Mouse (Mus musculus) testis, adult 2 months (tissue): ENCODE data around the gene Oser1. TPM values are rescaled to one million over a fixed set of nuclear protein-coding genes. Genes with fewer than 3 reads are reported as not detected.

ENCODE experiments used
- H3K27ac ChIP-seq: fragments of 200-500 bp; 2 replicates; pipeline ENCODE4 v1.5.1; 2012; ENCODE audit warnings: low read depth, low read length; ENCODE audit not compliant: control insufficient read depth, insufficient read depth
- H3K27me3 ChIP-seq: fragments of 200-500 bp; 2 replicates; pipeline ENCODE4 v1.6.1; 2012; ENCODE audit warnings: mild to moderate bottlenecking, low read length, moderate library complexity; ENCODE audit not compliant: control insufficient read depth, insufficient read depth
- H3K36me3 ChIP-seq: fragments of 200-500 bp; 2 replicates; pipeline ENCODE4 v1.6.1; 2012; ENCODE audit warnings: mild to moderate bottlenecking, low read length; ENCODE audit not compliant: control insufficient read depth, insufficient read depth
- H3K4me1 ChIP-seq: fragments of 200-500 bp; 2 replicates; pipeline ENCODE4 v1.6.1; 2012; ENCODE audit warnings: low read length; ENCODE audit not compliant: control insufficient read depth, insufficient read depth
- H3K4me3 ChIP-seq: fragments of 200-500 bp; 2 replicates; pipeline ENCODE4 v1.5.1; 2012; ENCODE audit warnings: low read depth, mild to moderate bottlenecking, low read length, moderate library complexity, mixed read lengths; ENCODE audit not compliant: control insufficient read depth
- CTCF ChIP-seq: fragments of 200-500 bp; IDR thresholded peaks from 2 replicates; pipeline ENCODE4 v1.5.1; 2012; ENCODE audit warnings: low read depth, mild to moderate bottlenecking, inconsistent platforms, low read length, moderate library complexity; ENCODE audit not compliant: control insufficient read depth, insufficient read depth, insufficient replicate concordance
- POLR2A ChIP-seq: fragments of 200-500 bp; IDR thresholded peaks from 2 replicates; pipeline ENCODE4 v1.6.1; 2012; ENCODE audit warnings: low read depth, mild to moderate bottlenecking, inconsistent platforms, low read length, moderate library complexity; ENCODE audit not compliant: control insufficient read depth
- polyA plus RNA-seq: library from polyadenylated mRNA; depleted of rRNA; stranded (reverse); fragments of >200 nt; gene quantifications from 2 replicates; pipeline ENCODE4 v1.2.3, GENCODE M21; 2012

Oser1 gene
- polyA plus RNA-seq, 1 experiment, result 304 TPM

GRCm38 (mm10) chr2:163459380-163459779 is 34.9 kb upstream of the Oser1 start:
- Histone ChIP-seq H3K4me1 (no peaks in the 10 kb centered on the region; the same call in 1 of the 2 replicates), H3K4me3 (no peak overlapping the region), H3K36me3 (no peaks in the 10 kb centered on the region), H3K27ac (no peak overlapping the region), H3K27me3 (no peaks in the 10 kb centered on the region)
- no peak for TF ChIP-seq CTCF
- no peak for TF ChIP-seq POLR2A

GRCm38 (mm10) chr2:163458539-163459265 is 34.2 kb upstream of the Oser1 start:
- Histone ChIP-seq H3K27me3 (no peaks in the 10 kb centered on the region), H3K27ac (no peak overlapping the region), H3K4me1 (no peaks in the 10 kb centered on the region; the same call in 1 of the 2 replicates), H3K4me3 (no peak overlapping the region), H3K36me3 (no peaks in the 10 kb centered on the region)
- TF ChIP-seq POLR2A (no peak), CTCF (no peak)

GRCm38 (mm10) chr2:163453378-163453777 is 28.9 kb upstream of the Oser1 start:
- no peak overlapping the region for H3K27ac ChIP-seq
- H3K27me3 ChIP-seq, result no peaks in the 10 kb centered on the region
- no peaks in the 10 kb centered on the region for H3K36me3 ChIP-seq
- no peak for TF ChIP-seq CTCF
- TF ChIP-seq POLR2A, result no peak
- H3K4me3 ChIP-seq, result no peak overlapping the region
- H3K4me1 ChIP-seq, result no peaks in the 10 kb centered on the region

GRCm38 (mm10) chr2:163452738-163453137 is 28.2 kb upstream of the Oser1 start:
- TF ChIP-seq POLR2A (no peak), CTCF (no peak)
- no peaks in the 10 kb centered on the region for H3K4me1 ChIP-seq
- H3K27me3 ChIP-seq, result no peaks in the 10 kb centered on the region
- no peaks in the 10 kb centered on the region for H3K36me3 ChIP-seq
- H3K27ac ChIP-seq, result no peak overlapping the region
- H3K4me3 ChIP-seq, result no peak overlapping the region

GRCm38 (mm10) chr2:163450668-163451295 is 26.3 kb upstream of the Oser1 start:
- TF ChIP-seq CTCF, result no peak
- no peak for TF ChIP-seq POLR2A
- Histone ChIP-seq H3K27ac (no peak overlapping the region), H3K36me3 (no peaks in the 10 kb centered on the region), H3K4me1 (no peaks in the 10 kb centered on the region), H3K27me3 (no peaks in the 10 kb centered on the region), H3K4me3 (no peak overlapping the region)

- Histone ChIP-seq H3K4me3 (no peak overlapping the region), H3K27me3 (no peaks in the 10 kb centered on the region), H3K4me1 (no peaks in the 10 kb centered on the region), H3K36me3 (no peaks in the 10 kb centered on the region), H3K27ac (no peak overlapping the region)
- TF ChIP-seq CTCF (no peak), POLR2A (no peak)
These were observed 24.8 kb upstream of the Oser1 start for GRCm38 (mm10) chr2:163449276-163449675.

GRCm38 (mm10) chr2:163447375-163447774 is 22.9 kb upstream of the Oser1 start:
- Histone ChIP-seq H3K27me3 (no peaks in the 10 kb centered on the region), H3K4me1 (no peaks in the 10 kb centered on the region), H3K4me3 (no peak overlapping the region), H3K36me3 (no peaks in the 10 kb centered on the region), H3K27ac (no peak overlapping the region)
- TF ChIP-seq CTCF, result no peak
- TF ChIP-seq POLR2A, result no peak

GRCm38 (mm10) chr2:163444017-163444416 is 19.5 kb upstream of the Oser1 start:
- no peaks in the 10 kb centered on the region for H3K36me3 ChIP-seq
- no peaks in the 10 kb centered on the region for H3K4me1 ChIP-seq
- H3K4me3 ChIP-seq, result no peak overlapping the region
- H3K27me3 ChIP-seq, result no peaks in the 10 kb centered on the region
- TF ChIP-seq POLR2A (no peak), CTCF (no peak)
- no peak overlapping the region for H3K27ac ChIP-seq
